Mouse (Mus musculus) lung, adult 2 months (tissue): ENCODE measurements around the gene Dstn.

ENCODE experiments used
- CTCF ChIP-seq: fragments of 200-500 bp; IDR thresholded peaks from 2 replicates; pipeline ENCODE4 v1.5.1; 2011; ENCODE audit warnings: mild to moderate bottlenecking, low read length, control low read depth; ENCODE audit not compliant: insufficient read depth
- POLR2A ChIP-seq: fragments of 200-500 bp; IDR thresholded peaks from 2 replicates; pipeline ENCODE4 v1.6.1; 2011; ENCODE audit warnings: low read depth, mild to moderate bottlenecking, control low read depth, low read length, borderline replicate concordance; ENCODE audit errors: extremely low read depth

- no peak for TF ChIP-seq CTCF
- TF ChIP-seq POLR2A, result no peak
Observed at GRCm38 (mm10) chr2:143870936-143871688, 44.0 kb upstream of the Dstn start.
